Mouse (Mus musculus) liver, adult 2 months (tissue): Measurements from ENCODE around the gene Tmem108. TPM values are rescaled to one million over a fixed set of nuclear protein-coding genes. Genes with fewer than 3 reads are reported as not detected.

Source experiments
- DNase-seq: peaks from one replicate; pipeline ENCODE4 v3.0.0-alpha.2; 2011; ENCODE audit warnings: low read depth, low spot score; ENCODE audit errors: extremely low read depth
- H3K27ac ChIP-seq: fragments of 200-500 bp; replicated peaks from 2 replicates; pipeline ENCODE4 v1.5.1; 2012; ENCODE audit warnings: low read depth, mild to moderate bottlenecking, control low read depth, inconsistent platforms, low read length; ENCODE audit not compliant: insufficient read depth
- H3K27me3 ChIP-seq: fragments of 200-500 bp; 2 replicates; pipeline ENCODE4 v1.6.1; 2012; ENCODE audit warnings: mild to moderate bottlenecking, moderate library complexity, low read length, inconsistent platforms; ENCODE audit not compliant: control insufficient read depth, insufficient read depth
- H3K36me3 ChIP-seq: fragments of 200-500 bp; 2 replicates; pipeline ENCODE4 v1.6.1; 2012; ENCODE audit warnings: low read length, inconsistent platforms; ENCODE audit not compliant: control insufficient read depth, insufficient read depth
- H3K4me1 ChIP-seq: fragments of 200-500 bp; 2 replicates; pipeline ENCODE4 v1.6.1; 2011; ENCODE audit warnings: low read length; ENCODE audit not compliant: control insufficient read depth, insufficient read depth
- H3K4me3 ChIP-seq: fragments of 200-500 bp; 2 replicates; pipeline ENCODE4 v1.5.1; 2011; ENCODE audit warnings: low read depth, mild to moderate bottlenecking, control low read depth, low read length, moderate library complexity; ENCODE audit not compliant: insufficient read depth
- H3K79me2 ChIP-seq: fragments of 200-500 bp; 2 replicates; pipeline ENCODE4 v1.6.1; 2012; ENCODE audit warnings: inconsistent platforms, mild to moderate bottlenecking, low read length, moderate library complexity; ENCODE audit not compliant: control insufficient read depth, insufficient read depth
- H3K9ac ChIP-seq: fragments of 200-500 bp; 2 replicates; pipeline ENCODE4 v1.6.1; 2012; ENCODE audit warnings: low read depth, mild to moderate bottlenecking, control low read depth, inconsistent platforms, low read length
- CTCF ChIP-seq: fragments of 200-500 bp; IDR thresholded peaks from 2 replicates; pipeline ENCODE4 v1.5.1; 2011; ENCODE audit warnings: low read depth, low read length, control low read depth
- POLR2A ChIP-seq: fragments of 200-500 bp; IDR thresholded peaks from 2 replicates; pipeline ENCODE4 v1.6.1; 2011; ENCODE audit warnings: low read length, control low read depth; ENCODE audit not compliant: insufficient read depth; ENCODE audit errors: extremely low read depth
- WGBS: fragments of 180-500 bp; shearing (Covaris S2); methylation state at CpG from one replicate; pipeline ENCODE4 v1.1.7; 2018; 5-methylcytosine and 5-hydroxymethylcytosine counted together
- polyA plus RNA-seq: library from polyadenylated mRNA; depleted of rRNA; stranded (reverse); fragments of >200 nt; gene quantifications from 2 replicates; pipeline ENCODE4 v1.2.3, GENCODE M21; 2012
- total RNA-seq: library from RNA; depleted of rRNA; stranded (reverse); fragments of >200 nt; gene quantifications from 2 replicates; pipeline ENCODE4 v1.2.3, GENCODE M21; 2014

The Tmem108 gene
- total and polyA plus RNA-seq, 2 experiments = 0.09 to 0.40 TPM

GRCm38 (mm10) chr9:103597861-103598260 is 163.8 kb downstream of the Tmem108 start:
- no peaks in the 10 kb centered on the region for H3K27me3 ChIP-seq
- no peak for DNase-seq
- H3K9ac ChIP-seq = no peak overlapping the region
- no peak for TF ChIP-seq CTCF
- no peak for TF ChIP-seq POLR2A
- no peaks in the 10 kb centered on the region for H3K79me2 ChIP-seq
- WGBS = 82% methylated on average over 2 of the region's 2 CpGs
- no peaks in the 10 kb centered on the region for H3K4me1 ChIP-seq
- no peak overlapping the region for H3K4me3 ChIP-seq
- no peaks in the 10 kb centered on the region for H3K36me3 ChIP-seq
- H3K27ac ChIP-seq = no peak overlapping the region

GRCm38 (mm10) chr9:103595190-103595837 is 166.3 kb downstream of the Tmem108 start:
- H3K27ac ChIP-seq = no peak overlapping the region
- H3K4me1 ChIP-seq = no peaks in the 10 kb centered on the region
- H3K79me2 ChIP-seq = no peaks in the 10 kb centered on the region
- DNase-seq = no peak
- TF ChIP-seq POLR2A = no peak
- no peak for TF ChIP-seq CTCF
- no peak overlapping the region for H3K9ac ChIP-seq
- H3K36me3 ChIP-seq = no peaks in the 10 kb centered on the region
- H3K4me3 ChIP-seq = no peak overlapping the region
- H3K27me3 ChIP-seq = no peaks in the 10 kb centered on the region
- 67% methylated on average over 6 of the region's 6 CpGs for WGBS

GRCm38 (mm10) chr9:103594423-103595189 is 167.0 kb downstream of the Tmem108 start:
- H3K9ac ChIP-seq = no peak overlapping the region
- no peaks in the 10 kb centered on the region for H3K36me3 ChIP-seq
- DNase-seq = no peak
- no peak overlapping the region for H3K4me3 ChIP-seq
- H3K4me1 ChIP-seq = no peaks in the 10 kb centered on the region
- no peak overlapping the region for H3K27ac ChIP-seq
- H3K27me3 ChIP-seq = no peaks in the 10 kb centered on the region
- TF ChIP-seq CTCF (no peak), POLR2A (no peak)
- H3K79me2 ChIP-seq = no peaks in the 10 kb centered on the region
- WGBS = 89% methylated on average over 7 of the region's 7 CpGs

GRCm38 (mm10) chr9:103593079-103593478 is 168.6 kb downstream of the Tmem108 start:
- Histone ChIP-seq H3K27ac (no peak overlapping the region), H3K79me2 (no peaks in the 10 kb centered on the region), H3K4me1 (no peaks in the 10 kb centered on the region), H3K27me3 (no peaks in the 10 kb centered on the region), H3K4me3 (no peak overlapping the region), H3K36me3 (no peaks in the 10 kb centered on the region), H3K9ac (no peak overlapping the region)
- 72% methylated on average over 4 of the region's 4 CpGs for WGBS
- no peak for DNase-seq
- TF ChIP-seq CTCF (no peak), POLR2A (no peak)

- DNase-seq = no peak
- 88% methylated on average over 4 of the region's 4 CpGs for WGBS
- H3K9ac ChIP-seq = no peak overlapping the region
- no peak overlapping the region for H3K4me3 ChIP-seq
- H3K36me3 ChIP-seq = no peaks in the 10 kb centered on the region
- no peak overlapping the region for H3K27ac ChIP-seq
- H3K4me1 ChIP-seq = no peaks in the 10 kb centered on the region
- TF ChIP-seq CTCF (no peak), POLR2A (no peak)
- H3K27me3 ChIP-seq = no peaks in the 10 kb centered on the region
- H3K79me2 ChIP-seq = no peaks in the 10 kb centered on the region
Observed at GRCm38 (mm10) chr9:103591962-103592361, 169.7 kb downstream of the Tmem108 start.

GRCm38 (mm10) chr9:103590801-103591200 is 170.8 kb downstream of the Tmem108 start:
- TF ChIP-seq POLR2A = no peak
- no peak for TF ChIP-seq CTCF
- H3K27me3 ChIP-seq = no peaks in the 10 kb centered on the region
- H3K4me3 ChIP-seq = no peak overlapping the region
- H3K9ac ChIP-seq = no peak overlapping the region
- H3K79me2 ChIP-seq = no peaks in the 10 kb centered on the region
- H3K27ac ChIP-seq = no peak overlapping the region
- 90% methylated on average over 5 of the region's 5 CpGs for WGBS
- no peak for DNase-seq
- H3K36me3 ChIP-seq = no peaks in the 10 kb centered on the region
- H3K4me1 ChIP-seq = no peaks in the 10 kb centered on the region
